Mouse (Mus musculus) forebrain, embryonic 11.5 days (tissue): ENCODE data around the gene Ncaph. TPM values are rescaled to one million over a fixed set of nuclear protein-coding genes. Genes with fewer than 3 reads are reported as not detected.

Experiments
- polyA plus RNA-seq: library from polyadenylated mRNA; unstranded; fragments of >200 nt; fragmentation: Nextera tagmentation; extraction: Ambion mirVana; gene quantifications from 2 replicates; pipeline ENCODE4 v1.2.1, GENCODE M21; 2014

The Ncaph gene
- polyA plus RNA-seq, 1 experiment from 2014 or later: 132 TPM

Other genes starting within 250 kb of the Ncaph start
- gene Sppl2a, start 200.7 kb downstream of the Ncaph start, polyA plus RNA-seq: 35.2 and 39.3 TPM in 2 replicates
- 11.3 and 13.1 TPM in 2 replicates for gene Ap4e1, start 125.2 kb downstream of the Ncaph start, polyA plus RNA-seq
- gene Blvra, start 63.3 kb downstream of the Ncaph start, polyA plus RNA-seq: 15.2 and 20.3 TPM in 2 replicates
- 22.5 and 23.5 TPM in 2 replicates for gene Itpripl1, start 9.5 kb upstream of the Ncaph start, polyA plus RNA-seq
- gene 1810024B03Rik, start 74.3 kb upstream of the Ncaph start, polyA plus RNA-seq: 2.1 and 2.9 TPM in 2 replicates
- 113 and 115 TPM in 2 replicates for gene Snrnp200, start 74.4 kb upstream of the Ncaph start, polyA plus RNA-seq
- 46.3 and 55.6 TPM in 2 replicates for gene Ciao1, start 113.9 kb upstream of the Ncaph start, polyA plus RNA-seq
- gene Tmem127, start 114.0 kb upstream of the Ncaph start, polyA plus RNA-seq: 23.0 and 25.7 TPM in 2 replicates
- gene Stard7, start 136.3 kb upstream of the Ncaph start, polyA plus RNA-seq: 95.0 and 102 TPM in 2 replicates
- gene Dusp2, start 202.2 kb upstream of the Ncaph start, polyA plus RNA-seq: 3.9 and 5.2 TPM in 2 replicates
- gene Astl, start 204.7 kb upstream of the Ncaph start, polyA plus RNA-seq: not detected in 2 replicates
- gene Adra2b, start 229.3 kb upstream of the Ncaph start, polyA plus RNA-seq: 3.4 and 4.1 TPM in 2 replicates